Mouse (Mus musculus): ENCODE measurements around the gene Kcnq1. TPM values are rescaled to one million over a fixed set of nuclear protein-coding genes. Genes with fewer than 3 reads are reported as not detected.
A peak's percentile ranks its signal among the peaks of the same experiment; 100 is the strongest.

The Kcnq1 gene
- polyA plus RNA-seq, 1 experiment from 2014 or later: 17.8 TPM

- peak; percentile 23; the same call in 1 of the 2 replicates for ATAC-seq (ENCODE audit: low FRiP score, low TSS enrichment)
- no peak overlapping the region for H3K27ac ChIP-seq (replicated peaks)
Measured at GRCm38 (mm10) chr7:143340601-143341281, 234.6 kb downstream of the Kcnq1 start.

GRCm38 (mm10) chr7:143341301-143341980 lies 235.3 kb downstream of the Kcnq1 start:
- TF ChIP-seq CTCF (IDR thresholded peaks at IDR 0.05; ENCODE audit: low read depth): no peak
- no peak for TF ChIP-seq EP300 (optimal IDR thresholded peaks at IDR 0.05)
- Histone ChIP-seq H3K4me2 (replicated peaks; ENCODE audit: low read depth) (no peak overlapping the region), H3K4me1 (replicated peaks; ENCODE audit: control insufficient read depth, insufficient read depth) (no peaks in the 10 kb centered on the region; the same call in 1 of the 2 replicates), H3K27me3 (ENCODE audit: control insufficient read depth, insufficient read depth, low read length) (no peaks in the 10 kb centered on the region), H3K9me3 (ENCODE audit: control insufficient read depth, low read length) (no peaks in the 10 kb centered on the region), H3K4me3 (ENCODE audit: low read depth, low read length) (no peak overlapping the region), H3K27ac (replicated peaks) (no peak overlapping the region), H3K36me3 (ENCODE audit: control insufficient read depth, insufficient read depth, low read length) (no peaks in the 10 kb centered on the region), H3K9ac (ENCODE audit: low read length) (no peak overlapping the region)
- ATAC-seq (ENCODE audit: low FRiP score, low TSS enrichment) (peak; percentile 59), DNase-seq (ENCODE audit: low spot score) (peak; percentile 69)
- WGBS: 36% methylated on average over 3 of the region's 3 CpGs

More at GRCm38 (mm10) chr7:143340601-143341281, 234.6 kb downstream of the Kcnq1 start:
- Histone ChIP-seq H3K4me2 (replicated peaks; ENCODE audit: low read depth) (no peak overlapping the region), H3K9me3 (ENCODE audit: control insufficient read depth, low read length) (no peaks in the 10 kb centered on the region), H3K4me3 (ENCODE audit: low read depth, low read length) (no peak overlapping the region), H3K27me3 (ENCODE audit: control insufficient read depth, insufficient read depth, low read length) (no peaks in the 10 kb centered on the region), H3K36me3 (ENCODE audit: control insufficient read depth, insufficient read depth, low read length) (no peaks in the 10 kb centered on the region), H3K4me1 (replicated peaks; ENCODE audit: control insufficient read depth, insufficient read depth) (no peaks in the 10 kb centered on the region; the same call in 1 of the 2 replicates), H3K9ac (ENCODE audit: low read length) (no peak overlapping the region)
- 72% methylated on average over 15 of the region's 15 CpGs for WGBS
- TF ChIP-seq CTCF (IDR thresholded peaks at IDR 0.05; ENCODE audit: low read depth): no peak
- TF ChIP-seq EP300 (optimal IDR thresholded peaks at IDR 0.05): no peak
- DNase-seq (ENCODE audit: low spot score): no peak

- Histone ChIP-seq H3K4me1 (replicated peaks; ENCODE audit: control insufficient read depth, insufficient read depth) (no peaks in the 10 kb centered on the region; the same call in 1 of the 2 replicates), H3K4me2 (replicated peaks; ENCODE audit: low read depth) (no peak overlapping the region), H3K9ac (ENCODE audit: low read length) (no peak overlapping the region), H3K27ac (replicated peaks) (no peak overlapping the region), H3K9me3 (ENCODE audit: control insufficient read depth, low read length) (no peaks in the 10 kb centered on the region), H3K27me3 (ENCODE audit: control insufficient read depth, insufficient read depth, low read length) (no peaks in the 10 kb centered on the region), H3K36me3 (ENCODE audit: control insufficient read depth, insufficient read depth, low read length) (no peaks in the 10 kb centered on the region), H3K4me3 (ENCODE audit: low read depth, low read length) (no peak overlapping the region)
- ATAC-seq (ENCODE audit: low FRiP score, low TSS enrichment) (no peak), DNase-seq (ENCODE audit: low spot score) (no peak)
- 31% methylated on average over 12 of the region's 12 CpGs for WGBS
- TF ChIP-seq CTCF (IDR thresholded peaks at IDR 0.05; ENCODE audit: low read depth) (no peak), EP300 (optimal IDR thresholded peaks at IDR 0.05) (no peak)
Measured at GRCm38 (mm10) chr7:143343781-143344306, 237.7 kb downstream of the Kcnq1 start.

- H3K9ac ChIP-seq (ENCODE audit: low read length): no peak overlapping the region
- ATAC-seq (ENCODE audit: low FRiP score, low TSS enrichment): no peak
- H3K9me3 ChIP-seq (ENCODE audit: control insufficient read depth, low read length): no peaks in the 10 kb centered on the region
- no peaks in the 10 kb centered on the region for H3K4me1 ChIP-seq (replicated peaks; ENCODE audit: control insufficient read depth, insufficient read depth)
- WGBS: 83% methylated on average over 7 of the region's 7 CpGs
- no peak overlapping the region for H3K4me3 ChIP-seq (ENCODE audit: low read depth, low read length)
- H3K4me2 ChIP-seq (replicated peaks; ENCODE audit: low read depth): no peak overlapping the region
- H3K27ac ChIP-seq (replicated peaks): no peak overlapping the region
- no peak for TF ChIP-seq CTCF (IDR thresholded peaks at IDR 0.05; ENCODE audit: low read depth)
- TF ChIP-seq EP300 (optimal IDR thresholded peaks at IDR 0.05): no peak
- H3K27me3 ChIP-seq (ENCODE audit: control insufficient read depth, insufficient read depth, low read length): no peaks in the 10 kb centered on the region
- no peaks in the 10 kb centered on the region for H3K36me3 ChIP-seq (ENCODE audit: control insufficient read depth, insufficient read depth, low read length)
- DNase-seq (ENCODE audit: low spot score): no peak
Measured at GRCm38 (mm10) chr7:143349287-143349686, 243.1 kb downstream of the Kcnq1 start.

- H3K4me3 ChIP-seq (ENCODE audit: low read depth, low read length): no peak overlapping the region
- no peaks in the 10 kb centered on the region for H3K9me3 ChIP-seq (ENCODE audit: control insufficient read depth, low read length)
- ATAC-seq (ENCODE audit: low FRiP score, low TSS enrichment) (no peak), DNase-seq (ENCODE audit: low spot score) (no peak)
- no peaks in the 10 kb centered on the region for H3K27me3 ChIP-seq (ENCODE audit: control insufficient read depth, insufficient read depth, low read length)
- WGBS: 76% methylated on average over 1 of the region's 1 CpGs
- H3K9ac ChIP-seq (ENCODE audit: low read length): no peak overlapping the region
- H3K4me2 ChIP-seq (replicated peaks; ENCODE audit: low read depth): no peak overlapping the region
- no peaks in the 10 kb centered on the region for H3K4me1 ChIP-seq (replicated peaks; ENCODE audit: control insufficient read depth, insufficient read depth)
- TF ChIP-seq CTCF (IDR thresholded peaks at IDR 0.05; ENCODE audit: low read depth): no peak
- H3K36me3 ChIP-seq (ENCODE audit: control insufficient read depth, insufficient read depth, low read length): no peaks in the 10 kb centered on the region
- no peak overlapping the region for H3K27ac ChIP-seq (replicated peaks)
Measured at GRCm38 (mm10) chr7:143349848-143350247, 243.7 kb downstream of the Kcnq1 start.

- 64% methylated on average over 5 of the region's 5 CpGs for WGBS
- DNase-seq (ENCODE audit: low spot score) (no peak), ATAC-seq (ENCODE audit: low FRiP score, low TSS enrichment) (no peak)
- H3K4me2 ChIP-seq (replicated peaks; ENCODE audit: low read depth): no peak overlapping the region
- no peaks in the 10 kb centered on the region for H3K27me3 ChIP-seq (ENCODE audit: control insufficient read depth, insufficient read depth, low read length)
- no peak overlapping the region for H3K9ac ChIP-seq (ENCODE audit: low read length)
- no peaks in the 10 kb centered on the region; the same call in 1 of the 2 replicates for H3K4me1 ChIP-seq (replicated peaks; ENCODE audit: control insufficient read depth, insufficient read depth)
- no peaks in the 10 kb centered on the region for H3K9me3 ChIP-seq (ENCODE audit: control insufficient read depth, low read length)
- H3K4me3 ChIP-seq (ENCODE audit: low read depth, low read length): no peak overlapping the region
- H3K36me3 ChIP-seq (ENCODE audit: control insufficient read depth, insufficient read depth, low read length): no peaks in the 10 kb centered on the region
- TF ChIP-seq CTCF (IDR thresholded peaks at IDR 0.05; ENCODE audit: low read depth) (no peak), EP300 (optimal IDR thresholded peaks at IDR 0.05) (no peak)
- H3K27ac ChIP-seq (replicated peaks): no peak overlapping the region
Measured at GRCm38 (mm10) chr7:143355831-143356230, 249.7 kb downstream of the Kcnq1 start.
